Mouse (Mus musculus) lung, postnatal 0 days (tissue): ENCODE measurements around the gene Tbc1d32. TPM values are rescaled to one million over a fixed set of nuclear protein-coding genes. Genes with fewer than 3 reads are reported as not detected.
A peak's percentile ranks its signal among the peaks of the same experiment; 100 is the strongest.

Experiments
- ATAC-seq: fragments of 200-750 bp; cut with Nextera tagmentation; 2 replicates; pipeline ENCODE4 v1.8.0; 2017; ENCODE audit warnings: moderate library complexity
- DNase-seq: peaks from one replicate; pipeline ENCODE4 v3.0.0-alpha.2; 2016; ENCODE audit warnings: low spot score
- H3K27ac ChIP-seq: fragments of 300-500 bp; sonication (generic); 2 replicates; pipeline ENCODE4 v1.5.1; 2014; ENCODE audit warnings: antibody characterized with exemption, mild to moderate bottlenecking, low read length, mixed read lengths
- H3K27me3 ChIP-seq: fragments of 300-500 bp; sonication (generic); replicated peaks from 2 replicates; pipeline ENCODE4 v1.6.1; 2014; ENCODE audit warnings: low read length, mixed read lengths; ENCODE audit not compliant: insufficient read depth
- H3K36me3 ChIP-seq: fragments of 300-500 bp; sonication (generic); 2 replicates; pipeline ENCODE4 v1.6.1; 2014; ENCODE audit warnings: low read length, mixed read lengths; ENCODE audit not compliant: insufficient read depth
- H3K4me1 ChIP-seq: fragments of 300-500 bp; sonication (generic); 2 replicates; pipeline ENCODE4 v1.6.1; 2014; ENCODE audit warnings: antibody characterized with exemption, low read depth, low read length, mixed read lengths; ENCODE audit not compliant: insufficient read depth
- H3K4me2 ChIP-seq: fragments of 300-500 bp; sonication (generic); replicated peaks from 2 replicates; pipeline ENCODE4 v1.6.1; 2014; ENCODE audit warnings: low read depth, mild to moderate bottlenecking, low read length, moderate library complexity, mixed read lengths
- H3K4me3 ChIP-seq: fragments of 300-500 bp; sonication (generic); 2 replicates; pipeline ENCODE4 v1.5.1; 2014; ENCODE audit warnings: low read depth, low read length
- H3K9ac ChIP-seq: fragments of 300-500 bp; sonication (generic); replicated peaks from 2 replicates; pipeline ENCODE4 v1.6.1; 2014; ENCODE audit warnings: low read depth, mild to moderate bottlenecking
- H3K9me3 ChIP-seq: fragments of 300-500 bp; sonication (generic); 2 replicates; pipeline ENCODE4 v1.6.1; 2016; ENCODE audit warnings: low read length, mixed read lengths
- CTCF ChIP-seq: IDR thresholded peaks from 2 replicates; pipeline ENCODE4 v1.5.1; 2016; ENCODE audit warnings: antibody characterized with exemption, mild to moderate bottlenecking
- EP300 ChIP-seq: IDR thresholded peaks from 2 replicates; pipeline ENCODE4 v1.6.1; 2016; ENCODE audit warnings: antibody characterized with exemption, mild to moderate bottlenecking, control low read depth
- WGBS: fragments of 180-500 bp; shearing (Covaris S2); extraction: QIAGEN DNeasy Blood & Tissue Kit; methylation state at CpG from one replicate; pipeline ENCODE4 v1.1.7; 2014; 5-methylcytosine and 5-hydroxymethylcytosine counted together
- polyA plus RNA-seq: library from polyadenylated mRNA; unstranded; fragments of >200 nt; fragmentation: Nextera tagmentation; extraction: Ambion mirVana; gene quantifications from 2 replicates; pipeline ENCODE4 v1.2.1, GENCODE M21; 2015

The Tbc1d32 gene
- polyA plus RNA-seq, 1 experiment from 2014 or later, result 1.6 TPM

DNA sequence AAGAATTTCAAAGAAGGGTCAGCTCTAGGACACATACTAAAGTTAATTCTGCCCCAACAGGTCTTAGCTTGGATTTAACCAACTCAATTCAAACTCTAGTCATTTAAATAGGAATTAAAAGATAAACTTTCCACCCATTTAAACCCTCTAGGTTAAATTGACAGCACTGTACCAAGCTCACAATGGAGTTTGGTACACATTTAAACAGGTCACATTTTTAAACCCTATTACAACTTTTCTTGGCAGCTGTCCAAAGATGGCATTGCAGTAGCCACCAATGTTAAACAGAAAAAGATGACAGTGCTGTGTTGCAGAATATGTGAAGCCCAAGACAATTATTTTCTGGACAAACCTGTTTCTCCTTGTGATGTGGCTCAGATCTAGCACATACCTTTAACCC lies 203.1 kb downstream of the Tbc1d32 start:
- no peak overlapping the region for H3K4me2 ChIP-seq
- no peaks in the 10 kb centered on the region for H3K27me3 ChIP-seq
- ATAC-seq (no peak), DNase-seq (no peak)
- no peak overlapping the region for H3K4me3 ChIP-seq
- no peaks in the 10 kb centered on the region for H3K9me3 ChIP-seq
- no peaks in the 10 kb centered on the region for H3K36me3 ChIP-seq
- H3K27ac ChIP-seq, result no peak overlapping the region
- no peak overlapping the region for H3K9ac ChIP-seq
- no peaks in the 10 kb centered on the region for H3K4me1 ChIP-seq
- TF ChIP-seq CTCF, result no peak
- no peak for TF ChIP-seq EP300

GRCm38 (mm10) chr10:56024579-56024978 lies 203.9 kb downstream of the Tbc1d32 start:
- H3K36me3 ChIP-seq, result no peaks in the 10 kb centered on the region
- no peak overlapping the region for H3K27ac ChIP-seq
- DNase-seq, result no peak
- TF ChIP-seq CTCF (no peak), EP300 (no peak)
- H3K4me2 ChIP-seq, result no peak overlapping the region
- no peak overlapping the region for H3K9ac ChIP-seq
- WGBS, result 84% methylated on average over 2 of the region's 2 CpGs
- no peak overlapping the region for H3K4me3 ChIP-seq
- ATAC-seq, result no peak
- H3K9me3 ChIP-seq, result no peaks in the 10 kb centered on the region
- no peaks in the 10 kb centered on the region for H3K27me3 ChIP-seq
- H3K4me1 ChIP-seq, result no peaks in the 10 kb centered on the region

DNA sequence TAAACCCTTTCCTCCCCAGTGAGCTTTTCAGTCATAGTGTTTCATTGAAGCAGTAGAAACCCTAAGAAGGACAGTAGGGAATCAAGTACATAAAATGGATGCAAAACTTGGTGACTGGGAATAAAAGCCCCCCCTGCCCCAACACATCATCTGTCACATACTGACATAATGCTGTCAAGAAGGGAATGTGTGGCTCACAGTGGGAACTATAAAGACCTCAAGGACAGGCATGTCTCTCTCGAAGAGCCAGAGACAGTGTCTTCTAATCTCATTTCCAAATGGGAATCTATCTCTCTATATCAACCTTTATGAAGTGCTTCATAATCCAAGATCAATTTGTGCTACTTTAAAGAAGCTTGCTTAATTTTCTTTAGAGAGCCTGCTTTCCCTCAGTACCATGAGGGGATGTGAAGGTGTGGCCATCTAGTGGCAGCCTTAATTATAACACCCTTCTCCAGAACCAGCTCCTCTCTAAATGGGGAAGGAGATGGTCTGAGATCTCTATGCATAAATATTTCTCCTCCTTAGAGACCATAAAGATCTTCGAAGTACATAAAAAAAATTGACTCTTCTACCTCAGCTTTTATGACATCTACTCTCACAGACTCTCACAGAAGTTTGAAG lies 248.5 kb downstream of the Tbc1d32 start:
- peak; percentile 72 for DNase-seq
- no peaks in the 10 kb centered on the region for H3K4me1 ChIP-seq
- WGBS, result 16% methylated on average over 2 of the region's 2 CpGs
- no peak overlapping the region for H3K9ac ChIP-seq
- TF ChIP-seq CTCF (peak; percentile 83), EP300 (no peak)
- H3K27me3 ChIP-seq, result no peaks in the 10 kb centered on the region
- no peak for ATAC-seq
- no peak overlapping the region for H3K4me3 ChIP-seq
- no peaks in the 10 kb centered on the region for H3K9me3 ChIP-seq
- no peak overlapping the region for H3K4me2 ChIP-seq
- H3K36me3 ChIP-seq, result no peaks in the 10 kb centered on the region
- no peak overlapping the region for H3K27ac ChIP-seq

- H3K27me3 ChIP-seq, result no peaks in the 10 kb centered on the region
- no peak overlapping the region for H3K9ac ChIP-seq
- H3K36me3 ChIP-seq, result no peaks in the 10 kb centered on the region
- no peak for TF ChIP-seq EP300
- TF ChIP-seq CTCF, result no peak
- H3K4me1 ChIP-seq, result no peaks in the 10 kb centered on the region
- H3K27ac ChIP-seq, result no peak overlapping the region
- WGBS, result 58% methylated on average over 7 of the region's 7 CpGs
- H3K9me3 ChIP-seq, result no peaks in the 10 kb centered on the region
- no peak for ATAC-seq
- H3K4me3 ChIP-seq, result no peak overlapping the region
- no peak for DNase-seq
- no peak overlapping the region for H3K4me2 ChIP-seq
Observed at GRCm38 (mm10) chr10:55978001-55978400, 250.5 kb downstream of the Tbc1d32 start.

Other genes starting within 250 kb of the Tbc1d32 start
- gene Msl3l2, start 121.8 kb downstream of the Tbc1d32 start, polyA plus RNA-seq, result 7.2 and 8.1 TPM in 2 replicates
- gene Gja1, start 148.6 kb upstream of the Tbc1d32 start, polyA plus RNA-seq, result 142 and 218 TPM in 2 replicates